Mouse (Mus musculus) kidney, adult 2 months (tissue): ENCODE measurements around the gene 4930402H24Rik.

Experiments
- CTCF ChIP-seq: fragments of 200-500 bp; conservative IDR thresholded peaks from 2 replicates; pipeline ENCODE4 v1.5.1; 2011; ENCODE audit warnings: low read depth, mild to moderate bottlenecking, control low read depth, low read length, moderate library complexity, mixed read lengths; ENCODE audit not compliant: insufficient read depth, insufficient read length
- POLR2A ChIP-seq: fragments of 200-500 bp; IDR thresholded peaks from one replicate; pipeline ENCODE4 v1.6.1; 2011; ENCODE audit warnings: low read depth, low read length, control low read depth

GRCm38 (mm10) chr2:130848313-130848712 is 57.9 kb downstream of the 4930402H24Rik start:
- no peak for TF ChIP-seq POLR2A
- TF ChIP-seq CTCF: no peak
